Mouse (Mus musculus) MEL (cell line): ENCODE results near the gene Cc2d1a. TPM values are rescaled to one million over a fixed set of nuclear protein-coding genes. Genes with fewer than 3 reads are reported as not detected.

Source experiments
- DNase-seq: peaks from one replicate; pipeline ENCODE4 v3.0.0; 2011; ENCODE audit warnings: low read depth, low spot score
- H3K27ac ChIP-seq: 2 replicates; pipeline ENCODE4 v1.5.1; 2012; ENCODE audit warnings: low read depth, mild to moderate bottlenecking, control low read depth, low read length, moderate library complexity; ENCODE audit not compliant: control insufficient read depth
- H3K27me3 ChIP-seq, 2 experiments: fragments of 150-350 bp in 1 of 2; sonication (generic) in 1 of 2; 2 replicates each; pipeline ENCODE4 v1.6.1; 2012; ENCODE audit warnings: low read length in 2 of 2, mild to moderate bottlenecking in 2 of 2, improper control_type of control experiment in 1 of 2, moderate library complexity in 1 of 2; ENCODE audit not compliant: insufficient read depth in 2 of 2, control insufficient read depth in 1 of 2
- H3K36me3 ChIP-seq, 2 experiments: 2 replicates each; pipeline ENCODE4 v1.6.1; 2012 to 2014; ENCODE audit warnings: low read length in 2 of 2, improper control_type of control experiment in 1 of 2, inconsistent platforms in 1 of 2, mild to moderate bottlenecking in 1 of 2; ENCODE audit not compliant: insufficient read depth in 2 of 2, control insufficient read depth in 1 of 2
- H3K4me1 ChIP-seq, 2 experiments: fragments of 150-350 bp in 1 of 2; sonication (generic) in 1 of 2; 2 replicates each; pipeline ENCODE4 v1.6.1; 2012; ENCODE audit warnings: low read length in 2 of 2, improper control_type of control experiment in 1 of 2, mild to moderate bottlenecking in 1 of 2; ENCODE audit not compliant: insufficient read depth in 2 of 2, control insufficient read depth in 1 of 2
- H3K4me3 ChIP-seq, 2 experiments: fragments of 150-350 bp in 1 of 2; sonication (generic) in 1 of 2; 2 replicates each; pipeline ENCODE4 v1.5.1; 2012; ENCODE audit warnings: low read depth in 2 of 2, low read length in 2 of 2, mild to moderate bottlenecking in 2 of 2, moderate library complexity in 2 of 2, control low read depth in 1 of 2, improper control_type of control experiment in 1 of 2; ENCODE audit not compliant: control insufficient read depth in 1 of 2, insufficient read depth in 1 of 2
- H3K79me2 ChIP-seq: 2 replicates; pipeline ENCODE4 v1.6.1; 2012; ENCODE audit warnings: mild to moderate bottlenecking, low read length, moderate library complexity; ENCODE audit not compliant: control insufficient read depth, poor library complexity, insufficient read depth
- H3K9ac ChIP-seq: 2 replicates; pipeline ENCODE4 v1.6.1; 2012; ENCODE audit warnings: low read depth, mild to moderate bottlenecking, control low read depth, low read length, moderate library complexity; ENCODE audit not compliant: control insufficient read depth, poor library complexity, severe bottlenecking
- H3K9me3 ChIP-seq: fragments of 150-350 bp; sonication (generic); replicated peaks from 2 replicates; pipeline ENCODE4 v1.6.1; 2012; ENCODE audit warnings: mild to moderate bottlenecking, low read length, improper control_type of control experiment, moderate library complexity; ENCODE audit not compliant: insufficient read depth
- BHLHE40 ChIP-seq: IDR thresholded peaks from 2 replicates; pipeline ENCODE4 v1.6.1; 2012; ENCODE audit warnings: low read depth, mild to moderate bottlenecking, inconsistent platforms, low read length, improper control_type of control experiment, borderline replicate concordance
- CHD1 ChIP-seq: IDR thresholded peaks from 2 replicates; pipeline ENCODE4 v1.6.1; 2012; ENCODE audit warnings: low read depth, mild to moderate bottlenecking, inconsistent platforms, low read length, improper control_type of control experiment
- CTCF ChIP-seq, 3 experiments: IDR thresholded peaks in 2 of 3; conservative IDR thresholded peaks in 1 of 3; 2 replicates each; pipeline ENCODE4 v1.5.1; 2011 to 2012; ENCODE audit warnings: low read length in 3 of 3, low read depth in 2 of 3, mild to moderate bottlenecking in 2 of 3, improper control_type of control experiment in 1 of 3, inconsistent platforms in 1 of 3, mixed read lengths in 1 of 3, moderate library complexity in 1 of 3; ENCODE audit not compliant: control insufficient read depth in 1 of 3, insufficient read depth in 1 of 3, poor library complexity in 1 of 3, severe bottlenecking in 1 of 3
- E2F4 ChIP-seq: IDR thresholded peaks from 2 replicates; pipeline ENCODE4 v1.6.1; 2011; ENCODE audit warnings: low read depth, low read length, improper control_type of control experiment, borderline replicate concordance
- ETS1 ChIP-seq: IDR thresholded peaks from 2 replicates; pipeline ENCODE4 v1.6.1; 2012; ENCODE audit warnings: low read depth, mild to moderate bottlenecking, inconsistent platforms, low read length, improper control_type of control experiment, moderate library complexity
- JUND ChIP-seq: IDR thresholded peaks from 2 replicates; pipeline ENCODE4 v1.6.1; 2011; ENCODE audit warnings: low read depth, mild to moderate bottlenecking, improper control_type of control experiment, low read length
- KAT2A ChIP-seq: conservative IDR thresholded peaks from 2 replicates; pipeline ENCODE4 v1.6.1; 2012; ENCODE audit warnings: low read depth, low read length, improper control_type of control experiment, inconsistent platforms
- MAZ ChIP-seq: IDR thresholded peaks from 2 replicates; pipeline ENCODE4 v1.6.1; 2012; ENCODE audit warnings: low read depth, mild to moderate bottlenecking, inconsistent platforms, low read length, improper control_type of control experiment
- MXI1 ChIP-seq: IDR thresholded peaks from 2 replicates; pipeline ENCODE4 v1.6.1; 2011; ENCODE audit warnings: mild to moderate bottlenecking, low read depth, low read length, improper control_type of control experiment
- MYB ChIP-seq: IDR thresholded peaks from 2 replicates; pipeline ENCODE4 v1.6.1; 2011; ENCODE audit warnings: mild to moderate bottlenecking, low read depth, low read length, improper control_type of control experiment
- NRF1 ChIP-seq: IDR thresholded peaks from 2 replicates; pipeline ENCODE4 v1.6.1; 2014; ENCODE audit warnings: low read depth, mild to moderate bottlenecking, inconsistent platforms, low read length, improper control_type of control experiment, moderate library complexity; ENCODE audit not compliant: poor library complexity, insufficient read depth, severe bottlenecking
- RAD21 ChIP-seq: IDR thresholded peaks from 2 replicates; pipeline ENCODE4 v1.6.1; 2011; ENCODE audit warnings: mild to moderate bottlenecking, low read depth, low read length, improper control_type of control experiment
- TAL1 ChIP-seq: IDR thresholded peaks from 2 replicates; pipeline ENCODE4 v1.6.1; 2012; ENCODE audit warnings: mild to moderate bottlenecking, inconsistent platforms, low read length, moderate library complexity, mixed read lengths
- TBP ChIP-seq: IDR thresholded peaks from 2 replicates; pipeline ENCODE4 v1.8.0; 2011; ENCODE audit warnings: low read depth, low read length, improper control_type of control experiment
- TCF12 ChIP-seq: IDR thresholded peaks from 2 replicates; pipeline ENCODE4 v1.6.1; 2014; ENCODE audit warnings: low read depth, mild to moderate bottlenecking, inconsistent platforms, low read length, improper control_type of control experiment, moderate library complexity
- UBTF ChIP-seq: IDR thresholded peaks from 2 replicates; pipeline ENCODE4 v1.6.1; 2012; ENCODE audit warnings: low read depth, mild to moderate bottlenecking, inconsistent platforms, low read length, improper control_type of control experiment, moderate library complexity, borderline replicate concordance; ENCODE audit not compliant: insufficient read depth
- USF1 ChIP-seq: IDR thresholded peaks from 2 replicates; pipeline ENCODE4 v1.6.1; 2014; ENCODE audit warnings: low read depth, mild to moderate bottlenecking, inconsistent platforms, low read length, improper control_type of control experiment, moderate library complexity
- USF2 ChIP-seq, 2 experiments: IDR thresholded peaks; 2 replicates each; pipeline ENCODE4 v1.6.1; 2011 to 2012; ENCODE audit warnings: improper control_type of control experiment in 2 of 2, low read length in 2 of 2, borderline replicate concordance in 1 of 2, inconsistent platforms in 1 of 2, low read depth in 1 of 2, mild to moderate bottlenecking in 1 of 2; ENCODE audit not compliant: insufficient read depth in 1 of 2
- ZKSCAN1 ChIP-seq: IDR thresholded peaks from 2 replicates; pipeline ENCODE4 v1.6.1; 2012; ENCODE audit warnings: low read depth, mild to moderate bottlenecking, inconsistent platforms, low read length, improper control_type of control experiment, moderate library complexity
- ZMIZ1 ChIP-seq: IDR thresholded peaks from 2 replicates; pipeline ENCODE4 v1.6.1; 2012; ENCODE audit warnings: low read depth, mild to moderate bottlenecking, inconsistent platforms, low read length, improper control_type of control experiment, moderate library complexity
- polyA plus RNA-seq, 2 experiments: library from polyadenylated mRNA; stranded (reverse) in 1 of 2; unstranded in 1 of 2; fragments of >175 nt in 1 of 2; fragments of >200 nt in 1 of 2; gene quantifications; 2 replicates each; pipeline versions ENCODE4 v1.2.1 to v1.2.4; 2012; ENCODE audit warnings: low replicate concordance in 2 of 2, low read depth in 1 of 2; ENCODE audit not compliant: insufficient read length in 2 of 2, insufficient read depth in 1 of 2, missing spikeins in 1 of 2
- total RNA-seq: library from RNA; depleted of rRNA; stranded (reverse); fragments of 300-350 nt; gene quantifications from 2 replicates; pipeline ENCODE4 v1.2.3, GENCODE M21; 2012

Cc2d1a gene
- total and polyA plus RNA-seq, 3 experiments, result 9.1 to 18.7 TPM; not detected in 1

DNA sequence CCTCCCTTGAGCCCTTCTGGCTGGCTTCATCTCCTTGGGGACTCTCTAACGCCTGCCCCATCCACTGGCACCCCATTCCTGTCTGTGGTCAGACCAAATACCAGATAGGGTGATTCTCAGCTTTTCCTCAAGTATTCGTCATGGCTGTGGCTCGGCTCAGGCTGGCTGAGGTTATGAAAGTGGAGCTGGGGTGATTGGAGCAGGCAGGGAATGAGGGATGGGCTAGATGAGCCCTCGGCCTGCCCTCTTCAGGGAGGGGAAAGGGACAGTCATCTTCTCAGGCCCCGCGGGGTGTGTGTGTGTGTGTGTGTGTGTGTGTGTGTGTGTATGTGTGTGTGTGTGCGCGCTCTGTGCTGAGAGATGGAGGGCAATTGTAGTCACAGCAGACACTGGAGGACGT lies 22.1 kb downstream of the Cc2d1a start, which contains the start of gene Podnl1:
Gene Podnl1 (plus strand): TSS at position 334 of the 400 bp plus-strand sequence.
- no peak within 1 kb of the TSS for H3K27ac ChIP-seq
- no peaks in the 10 kb centered on the region for H3K36me3 ChIP-seq
- no peak for TF ChIP-seq MAZ
- TF ChIP-seq JUND, result no peak
- no peak for TF ChIP-seq NRF1
- no peak for TF ChIP-seq KAT2A
- no peak for TF ChIP-seq E2F4
- TF ChIP-seq TAL1, result no peak
- TF ChIP-seq ZKSCAN1, result no peak
- no peak for TF ChIP-seq ZMIZ1
- no peak for TF ChIP-seq BHLHE40
- TF ChIP-seq MXI1, result no peak
- H3K4me3 ChIP-seq, result no peak within 1 kb of the TSS
- peaks cover 0 to 7% of the 10 kb centered on the region in 2 experiments; a peak in 1 of 4 replicates for H3K4me1 ChIP-seq
- H3K27me3 ChIP-seq, result no peaks in the 10 kb centered on the region
- no peak within 1 kb of the TSS for H3K9ac ChIP-seq
- DNase-seq, result no peak
- no peaks in the 10 kb centered on the region for H3K79me2 ChIP-seq
- no peaks in the 10 kb centered on the region for H3K9me3 ChIP-seq

DNA sequence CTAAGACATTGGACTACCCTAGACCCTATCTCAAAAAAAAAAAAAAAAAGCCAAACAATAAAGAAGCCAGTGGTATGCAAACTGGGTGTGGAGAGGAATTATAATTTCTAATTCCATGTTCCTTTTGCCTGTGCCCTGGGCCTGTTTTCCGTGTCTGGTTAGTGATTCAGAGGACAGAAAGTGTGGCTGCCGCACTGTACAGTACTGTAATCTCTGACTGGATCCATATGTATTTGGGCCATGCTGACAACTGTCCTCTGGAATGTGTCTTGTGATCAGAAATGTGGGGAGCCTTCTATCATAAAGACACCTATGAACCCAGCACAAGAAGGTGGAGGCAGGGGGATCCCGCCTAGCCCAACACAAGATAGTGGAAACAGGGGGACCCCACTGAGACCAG lies 25.6 kb downstream of the Cc2d1a start:
- H3K9ac ChIP-seq, result no peak overlapping the region
- H3K27me3 ChIP-seq, result no peaks in the 10 kb centered on the region
- H3K4me1 ChIP-seq, result no peaks in the 10 kb centered on the region
- H3K9me3 ChIP-seq, result no peaks in the 10 kb centered on the region
- H3K27ac ChIP-seq, result no peak overlapping the region
- H3K36me3 ChIP-seq, result no peaks in the 10 kb centered on the region
- TF ChIP-seq USF1 (no peak), ETS1 (no peak), BHLHE40 (no peak), MYB (no peak), TCF12 (no peak), JUND (no peak), RAD21 (no peak), USF2 (IDR thresholded peaks at IDR 0.05; ENCODE audit: borderline replicate concordance in 1 of 2, insufficient read depth in 1 of 2, low read depth in 1 of 2, low read length in 2 of 2) (no peak), TBP (no peak), CTCF (IDR thresholded peaks at IDR 0.05 in 2 of 3, conservative IDR thresholded peaks at IDR 0.05 in 1 of 3; ENCODE audit: control insufficient read depth in 1 of 3, insufficient read depth in 1 of 3, low read depth in 2 of 3, low read length in 3 of 3, poor library complexity in 1 of 3, severe bottlenecking in 1 of 3) (no peak), UBTF (no peak), CHD1 (no peak), NRF1 (no peak)
- DNase-seq, result no peak
- H3K79me2 ChIP-seq, result no peaks in the 10 kb centered on the region
- H3K4me3 ChIP-seq, result no peak overlapping the region
